Mouse (Mus musculus): Measurements from ENCODE around the gene Gm37419. TPM values are rescaled to one million over a fixed set of nuclear protein-coding genes. Genes with fewer than 3 reads are reported as not detected.

Gm37419 gene
- polyA plus RNA-seq, 1 experiment from 2014 or later: not detected

GRCm38 (mm10) chr16:23990161-23990970 lies 2.1 kb downstream of the Gm37419 start:
- TF ChIP-seq CTCF (IDR thresholded peaks at IDR 0.05): no peak
- TF ChIP-seq EP300 (IDR thresholded peaks at IDR 0.05): no peak
- Histone ChIP-seq H3K36me3 (ENCODE audit: insufficient read depth, low read length) (no peaks in the 10 kb centered on the region), H3K4me2 (replicated peaks; ENCODE audit: low read depth, low read length) (peak overlapping the region; percentile 94), H3K9ac (replicated peaks; ENCODE audit: low read depth) (peak overlapping the region; percentile 100), H3K4me1 (ENCODE audit: insufficient read depth, low read depth, low read length) (peaks cover 15% of the 10 kb centered on the region; the same call in 1 of the 2 replicates), H3K4me3 (ENCODE audit: low read depth, low read length) (peak overlapping the region; percentile 88), H3K27me3 (replicated peaks; ENCODE audit: insufficient read depth, low read length) (no peaks in the 10 kb centered on the region), H3K27ac (ENCODE audit: low read length) (peak overlapping the region; percentile 100), H3K9me3 (ENCODE audit: low read length) (no peaks in the 10 kb centered on the region)
- no peak for DNase-seq (ENCODE audit: low spot score)
- 47% methylated on average over 11 of the region's 11 CpGs for WGBS
- ATAC-seq: no peak

- H3K36me3 ChIP-seq (ENCODE audit: insufficient read depth, low read length): no peaks in the 10 kb centered on the region
- peak overlapping the region; percentile 94; the same call in 1 of the 2 replicates for H3K4me2 ChIP-seq (replicated peaks; ENCODE audit: low read depth, low read length)
- no peak overlapping the region for H3K4me3 ChIP-seq (ENCODE audit: low read depth, low read length)
- H3K27ac ChIP-seq (ENCODE audit: low read length): no peak overlapping the region
- no peak overlapping the region for H3K9ac ChIP-seq (replicated peaks; ENCODE audit: low read depth)
- no peaks in the 10 kb centered on the region for H3K9me3 ChIP-seq (ENCODE audit: low read length)
- TF ChIP-seq EP300 (IDR thresholded peaks at IDR 0.05) (peak; percentile 52), CTCF (IDR thresholded peaks at IDR 0.05) (peak; percentile 95)
- peaks cover 15% of the 10 kb centered on the region; the same call in 1 of the 2 replicates for H3K4me1 ChIP-seq (ENCODE audit: insufficient read depth, low read depth, low read length)
- no peaks in the 10 kb centered on the region for H3K27me3 ChIP-seq (replicated peaks; ENCODE audit: insufficient read depth, low read length)
- DNase-seq (ENCODE audit: low spot score) (peak; percentile 90), ATAC-seq (no peak)
- 3% methylated on average over 4 of the region's 4 CpGs for WGBS
Observed at GRCm38 (mm10) chr16:23991170-23991569, 2.9 kb downstream of the Gm37419 start.

- H3K36me3 ChIP-seq (ENCODE audit: insufficient read depth, low read length): no peaks in the 10 kb centered on the region
- peak; percentile 28 for DNase-seq (ENCODE audit: low spot score)
- no peak overlapping the region for H3K9ac ChIP-seq (replicated peaks; ENCODE audit: low read depth)
- WGBS: 72% methylated on average over 14 of the region's 14 CpGs
- ATAC-seq: no peak
- no peak overlapping the region for H3K4me2 ChIP-seq (replicated peaks; ENCODE audit: low read depth, low read length)
- TF ChIP-seq CTCF (IDR thresholded peaks at IDR 0.05) (no peak), EP300 (IDR thresholded peaks at IDR 0.05) (no peak)
- no peak overlapping the region for H3K27ac ChIP-seq (ENCODE audit: low read length)
- peaks cover 15% of the 10 kb centered on the region; the same call in 1 of the 2 replicates for H3K4me1 ChIP-seq (ENCODE audit: insufficient read depth, low read depth, low read length)
- no peaks in the 10 kb centered on the region for H3K27me3 ChIP-seq (replicated peaks; ENCODE audit: insufficient read depth, low read length)
- H3K4me3 ChIP-seq (ENCODE audit: low read depth, low read length): no peak overlapping the region
- H3K9me3 ChIP-seq (ENCODE audit: low read length): no peaks in the 10 kb centered on the region
Observed at GRCm38 (mm10) chr16:23991846-23992580, 3.7 kb downstream of the Gm37419 start.

GRCm38 (mm10) chr16:23993351-23994321 lies 5.4 kb downstream of the Gm37419 start:
- no peaks in the 10 kb centered on the region for H3K36me3 ChIP-seq (ENCODE audit: insufficient read depth, low read length)
- DNase-seq (ENCODE audit: low spot score): peak; percentile 91
- H3K4me1 ChIP-seq (ENCODE audit: insufficient read depth, low read depth, low read length): peaks cover 15% of the 10 kb centered on the region; the same call in 1 of the 2 replicates
- ATAC-seq: peak; percentile 40
- H3K27me3 ChIP-seq (replicated peaks; ENCODE audit: insufficient read depth, low read length): no peaks in the 10 kb centered on the region
- H3K27ac ChIP-seq (ENCODE audit: low read length): peak overlapping the region; percentile 82
- H3K9me3 ChIP-seq (ENCODE audit: low read length): no peaks in the 10 kb centered on the region
- 19% methylated on average over 17 of the region's 17 CpGs for WGBS
- no peak for TF ChIP-seq CTCF (IDR thresholded peaks at IDR 0.05)
- TF ChIP-seq EP300 (IDR thresholded peaks at IDR 0.05): peak; percentile 69
- H3K9ac ChIP-seq (replicated peaks; ENCODE audit: low read depth): no peak overlapping the region
- peak overlapping the region; percentile 46 for H3K4me2 ChIP-seq (replicated peaks; ENCODE audit: low read depth, low read length)
- H3K4me3 ChIP-seq (ENCODE audit: low read depth, low read length): peak overlapping the region; percentile 5; the same call in 1 of the 2 replicates

GRCm38 (mm10) chr16:23996342-23996741 lies 8.1 kb downstream of the Gm37419 start:
- no peak for TF ChIP-seq CTCF (IDR thresholded peaks at IDR 0.05)
- TF ChIP-seq EP300 (IDR thresholded peaks at IDR 0.05): no peak
- H3K4me3 ChIP-seq (ENCODE audit: low read depth, low read length): no peak overlapping the region
- peak; percentile 4 for DNase-seq (ENCODE audit: low spot score)
- no peak overlapping the region for H3K4me2 ChIP-seq (replicated peaks; ENCODE audit: low read depth, low read length)
- no peaks in the 10 kb centered on the region for H3K27me3 ChIP-seq (replicated peaks; ENCODE audit: insufficient read depth, low read length)
- H3K27ac ChIP-seq (ENCODE audit: low read length): no peak overlapping the region
- H3K9ac ChIP-seq (replicated peaks; ENCODE audit: low read depth): no peak overlapping the region
- peaks cover 12% of the 10 kb centered on the region; the same call in 1 of the 2 replicates for H3K4me1 ChIP-seq (ENCODE audit: insufficient read depth, low read depth, low read length)
- no peaks in the 10 kb centered on the region for H3K36me3 ChIP-seq (ENCODE audit: insufficient read depth, low read length)
- H3K9me3 ChIP-seq (ENCODE audit: low read length): no peaks in the 10 kb centered on the region
- 77% methylated on average over 7 of the region's 7 CpGs for WGBS
- no peak for ATAC-seq

Data from lung, postnatal 0 days (tissue).